Mouse (Mus musculus): ENCODE measurements around the gene Golga1.

The Golga1 gene

DNA sequence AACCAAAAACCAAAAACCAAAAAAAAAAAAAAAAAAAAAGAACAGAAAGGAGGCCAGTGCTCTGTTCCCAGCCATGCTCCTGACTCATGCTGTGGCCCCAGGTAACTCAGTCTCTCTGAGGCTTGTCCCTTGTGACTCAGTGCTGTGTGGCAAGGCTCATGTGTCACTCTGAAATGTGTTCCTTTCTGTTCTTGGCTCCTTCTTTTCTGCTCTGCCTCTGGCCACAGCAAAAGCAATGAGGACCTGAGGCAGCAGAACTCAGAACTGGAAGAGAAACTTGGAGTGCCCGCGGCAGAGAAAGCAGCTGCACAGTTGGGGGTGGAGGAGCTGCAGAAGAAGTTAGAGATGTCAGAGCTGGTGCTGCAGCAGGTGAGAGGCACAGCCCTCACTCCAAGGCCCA is 91.2 kb downstream of the Golga1 start:
- no peak for DNase-seq (ENCODE audit: low read depth)

DNA sequence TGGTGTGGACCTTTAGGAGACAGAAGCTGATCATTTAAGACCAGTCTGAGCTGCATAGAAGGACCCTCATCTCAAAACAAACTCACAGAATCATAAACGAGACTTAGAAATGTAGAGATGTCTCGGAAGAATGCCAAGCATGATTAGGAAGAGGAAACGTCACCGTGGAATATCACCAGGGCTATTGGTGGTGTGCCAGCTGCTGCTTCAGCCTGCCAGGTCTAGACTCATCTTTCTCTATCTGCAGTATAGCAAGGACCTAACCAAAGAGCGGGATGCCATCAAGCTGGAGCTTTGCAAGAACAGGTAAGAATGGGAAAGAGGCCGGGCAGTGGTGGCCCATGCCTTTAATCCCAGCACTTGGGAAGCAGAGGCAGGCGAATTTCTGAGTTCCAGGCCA is 91.6 kb downstream of the Golga1 start:
- DNase-seq (ENCODE audit: low read depth), result no peak

- DNase-seq (ENCODE audit: low read depth), result no peak
Measured at GRCm38 (mm10) chr2:38973223-38973622, 92.1 kb downstream of the Golga1 start.

GRCm38 (mm10) chr2:38970057-38970456 is 95.3 kb downstream of the Golga1 start:
- no peak for DNase-seq (ENCODE audit: low read depth)

DNA sequence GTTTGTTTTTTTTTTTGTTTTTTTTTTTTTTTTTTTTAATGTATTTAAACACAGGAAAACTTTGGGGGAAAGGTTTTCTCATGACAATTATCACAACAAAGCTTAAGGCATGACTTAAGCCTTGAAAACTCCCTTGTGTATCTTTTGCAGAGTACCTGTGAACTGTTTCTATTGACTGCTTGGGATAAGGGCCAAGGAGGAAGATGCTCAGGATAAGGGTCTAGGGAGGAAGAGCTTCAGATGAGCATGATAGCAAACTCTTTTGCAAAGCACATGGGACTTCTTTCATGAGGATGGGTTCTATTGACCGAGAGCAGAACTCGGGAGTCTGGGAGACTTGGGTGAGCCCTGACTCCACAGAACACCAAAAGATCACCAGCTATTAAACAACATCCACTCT is 95.7 kb downstream of the Golga1 start:
- DNase-seq (ENCODE audit: low read depth), result no peak

All from naive thymus-derived CD4-positive, alpha-beta T cell, adult 2 months (primary cell).